Mouse (Mus musculus) adrenal gland, adult 18-20 months (tissue): ENCODE measurements at regions not wholly inside any gene's neighbourhood (a gene's known extent, or its start where the extent isn't known, plus 50 kb on each side); places are given as distances from the start of the nearest gene placed in this dataset.
A peak's percentile ranks its signal among the peaks of the same experiment; 100 is the strongest.
"Not testable (repeated sequence)": the region's sequence is repeated elsewhere in the genome, so short reads cannot be mapped to it uniquely, and the experiment has no call there.

Experiments
- DNase-seq, 2 experiments: peaks; one replicate each; pipeline ENCODE4 v3.0.0; 2021 to 2022; ENCODE audit warnings: low spot score in 2 of 2

DNA sequence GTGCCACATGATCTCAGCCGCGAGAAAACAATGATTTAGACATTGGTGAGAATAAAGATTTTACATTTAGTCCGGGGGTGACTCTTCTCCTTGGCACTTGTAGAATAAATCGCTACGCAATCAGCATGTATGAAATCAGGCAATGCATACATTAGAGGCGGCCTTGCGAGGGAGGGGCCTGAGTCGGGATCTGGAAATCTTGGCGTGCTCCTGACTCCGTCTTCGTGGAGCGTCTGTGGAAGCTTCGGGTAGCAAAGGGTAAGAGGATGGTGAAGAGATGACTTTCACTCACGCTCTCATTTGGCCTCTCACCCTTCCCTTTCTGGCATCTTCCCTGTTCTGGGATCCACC lies 167.1 kb downstream of the Nkx6-1 start:
- no peak for DNase-seq

DNA sequence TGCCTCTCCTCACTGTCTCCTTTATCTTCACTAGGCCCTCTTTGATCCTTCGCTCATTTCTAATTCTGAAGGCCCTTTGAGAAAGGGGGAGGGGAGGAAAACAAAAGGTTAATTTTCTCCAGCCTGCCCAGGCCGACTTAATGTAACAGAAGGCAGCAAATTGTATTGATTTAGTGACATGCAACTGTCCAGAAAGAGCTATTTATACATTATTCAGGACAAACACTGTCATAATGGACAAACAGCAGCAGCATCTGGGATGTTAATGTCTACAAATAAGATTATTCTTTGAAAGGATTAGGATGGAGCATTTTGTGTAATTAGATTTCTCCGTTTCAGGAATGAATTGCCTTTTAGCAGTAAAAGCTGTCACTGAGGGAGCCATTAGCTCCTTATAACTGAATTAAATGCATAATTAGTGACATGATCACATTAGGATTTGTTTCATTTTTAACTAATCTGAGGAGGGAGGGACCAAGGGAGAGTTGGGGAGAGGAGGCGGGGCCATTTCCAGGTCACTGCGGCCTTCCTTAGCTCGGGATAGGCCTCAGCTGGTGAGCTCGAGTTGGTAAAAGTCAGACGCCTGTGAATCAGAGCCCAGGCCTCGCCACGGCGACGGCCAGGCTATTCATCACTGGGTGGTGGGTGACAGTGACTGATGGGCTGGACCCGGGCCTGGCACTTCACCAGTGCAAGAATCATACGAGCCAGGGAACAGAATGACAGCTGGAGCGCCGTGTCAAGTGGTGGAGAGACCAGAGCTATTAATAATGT lies 167.7 kb downstream of the Nkx6-1 start:
- no peak for DNase-seq

DNA sequence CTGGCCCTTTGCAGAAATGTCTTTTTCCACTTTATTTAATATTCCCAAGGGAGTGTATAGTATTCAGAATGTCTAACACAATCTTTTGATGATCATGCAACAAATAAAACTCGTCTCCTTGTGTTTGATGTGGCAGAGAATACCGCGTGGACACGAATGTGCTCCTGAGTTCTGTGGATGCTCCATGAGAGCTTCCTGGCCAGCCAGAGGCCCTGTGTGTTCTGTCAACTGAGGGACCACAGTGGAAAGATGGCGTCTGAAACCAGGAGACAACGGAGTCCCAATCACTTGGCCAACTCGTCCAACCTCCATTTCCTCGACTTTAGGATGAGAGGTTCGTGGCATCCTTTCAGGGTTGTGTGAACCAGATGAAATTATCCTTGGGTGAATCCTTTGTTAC lies 168.6 kb downstream of the Nkx6-1 start:
- no peak for DNase-seq

DNA sequence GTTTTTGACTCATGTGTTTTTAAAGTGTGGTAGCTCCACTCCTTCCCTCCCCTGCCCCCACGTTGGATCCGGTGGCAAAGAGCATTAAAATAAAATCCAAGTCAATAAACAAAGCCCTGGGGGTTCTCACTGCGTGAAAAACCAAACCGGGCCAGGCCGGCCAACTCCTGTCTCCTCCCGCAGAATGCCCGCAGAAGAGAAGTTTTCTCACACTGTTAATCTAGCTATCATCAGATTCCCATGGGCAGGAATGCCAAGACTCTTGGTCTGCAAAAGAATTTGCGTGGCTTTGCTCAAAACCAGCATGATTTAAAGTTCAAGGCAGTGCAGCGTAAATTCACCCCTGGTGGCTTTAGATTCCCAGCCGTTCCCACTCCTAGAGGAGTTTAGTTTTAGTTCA lies 219.0 kb downstream of the Nkx6-1 start:
- no peak for DNase-seq

DNA sequence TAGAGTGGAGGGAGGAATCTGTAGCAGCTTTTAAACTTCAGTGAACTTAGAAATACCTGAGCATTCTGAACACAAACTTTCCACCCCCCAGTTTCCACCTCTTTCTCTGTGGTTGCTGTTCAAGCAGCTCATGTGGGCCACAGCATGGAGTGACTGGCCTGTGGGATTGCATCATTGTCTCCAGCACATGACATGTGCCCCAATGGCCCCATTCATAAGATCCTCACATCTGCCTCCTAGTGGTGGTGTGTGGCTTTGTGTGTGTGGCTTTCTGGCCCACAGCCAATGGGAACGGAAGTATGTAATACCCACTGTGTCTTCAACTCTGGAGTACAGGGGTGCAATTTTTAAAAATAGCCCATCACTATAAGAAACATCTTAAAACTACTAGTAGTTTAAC lies 223.0 kb downstream of the Nkx6-1 start:
- no peak for DNase-seq

DNA sequence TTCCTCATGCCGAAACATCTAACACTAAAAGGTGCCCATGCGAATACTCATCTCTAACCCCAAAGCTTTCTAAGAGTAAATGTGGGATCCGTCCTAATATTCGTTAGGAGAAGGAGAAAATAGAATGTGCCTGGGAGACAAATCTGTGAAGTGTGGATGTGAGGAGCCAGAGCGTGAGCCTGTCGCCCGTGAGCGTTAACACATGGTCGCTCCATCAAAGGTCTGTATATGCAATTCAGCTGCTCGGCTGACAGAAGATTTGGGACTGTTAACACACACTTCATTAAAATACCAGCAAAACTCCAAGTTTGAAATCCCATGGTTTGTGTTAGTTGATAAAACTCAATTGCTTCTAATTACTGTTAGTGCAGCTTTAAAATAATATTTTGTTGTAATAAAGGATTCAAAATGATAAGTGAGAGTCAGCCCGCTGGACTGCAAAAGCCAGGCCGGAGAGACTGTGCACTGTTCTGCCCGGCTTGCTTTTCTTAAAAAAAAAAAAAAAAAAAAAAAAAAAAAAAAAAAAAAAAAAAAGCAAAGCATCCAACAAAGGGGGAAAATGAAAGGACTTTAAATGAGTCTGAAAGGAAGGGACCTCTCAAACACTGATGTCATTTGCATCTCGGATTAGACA lies 227.0 kb downstream of the Nkx6-1 start:
- no peak for DNase-seq

DNA sequence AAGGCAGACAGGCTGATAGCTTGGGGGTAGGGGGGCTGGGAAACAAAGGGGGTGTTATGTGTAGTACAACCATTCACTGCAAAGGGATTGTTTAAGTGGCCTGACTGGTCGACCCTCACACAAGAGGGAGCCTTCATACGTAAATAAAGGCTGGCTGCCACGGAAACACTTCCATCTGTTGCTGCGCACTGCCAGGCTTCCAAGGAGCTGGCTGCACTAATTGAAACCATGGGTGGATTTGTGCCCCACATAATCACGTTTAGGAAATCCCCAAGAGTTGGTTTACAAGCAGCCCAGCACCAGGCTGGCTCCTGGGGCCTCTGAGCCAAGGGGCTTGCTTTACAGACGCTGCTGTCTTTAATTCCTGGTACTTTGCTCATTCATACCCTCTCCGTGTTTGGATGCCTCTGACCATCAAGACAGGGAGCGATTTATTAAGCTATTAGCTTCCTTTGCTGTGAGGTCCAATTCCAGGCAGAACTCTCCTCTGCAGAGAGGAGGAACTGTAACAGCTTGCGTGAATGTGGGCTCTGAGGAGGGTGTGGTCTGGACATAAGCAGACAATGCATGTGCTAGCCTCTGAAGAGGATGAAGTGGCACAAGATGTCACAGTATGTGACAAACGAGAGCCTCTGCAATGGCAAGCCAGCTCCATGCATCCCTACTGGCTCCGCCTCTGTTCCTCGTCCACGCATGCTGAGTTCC lies 238.6 kb downstream of the Nkx6-1 start:
- DNase-seq, result no peak

DNA sequence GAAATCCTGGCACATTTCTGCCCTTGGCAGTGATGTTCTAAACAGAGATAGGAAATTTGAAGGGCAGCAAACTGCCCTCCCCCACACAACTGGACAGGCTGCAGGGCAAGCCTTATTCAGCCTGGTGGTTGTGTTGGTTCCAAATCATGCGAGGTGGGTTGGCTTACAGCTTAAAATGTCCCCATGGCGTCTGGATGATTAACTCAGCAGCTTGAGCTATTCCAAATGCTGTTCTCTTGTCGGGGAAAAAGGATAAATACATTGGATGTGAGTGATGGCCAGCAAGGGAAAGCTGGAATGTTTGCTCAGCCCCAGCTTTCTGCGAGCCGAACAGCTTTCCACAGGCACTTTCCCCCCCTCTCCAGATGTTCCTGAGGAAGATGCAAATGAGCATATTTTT lies 280.5 kb downstream of the Nkx6-1 start:
- DNase-seq, result no peak

DNA sequence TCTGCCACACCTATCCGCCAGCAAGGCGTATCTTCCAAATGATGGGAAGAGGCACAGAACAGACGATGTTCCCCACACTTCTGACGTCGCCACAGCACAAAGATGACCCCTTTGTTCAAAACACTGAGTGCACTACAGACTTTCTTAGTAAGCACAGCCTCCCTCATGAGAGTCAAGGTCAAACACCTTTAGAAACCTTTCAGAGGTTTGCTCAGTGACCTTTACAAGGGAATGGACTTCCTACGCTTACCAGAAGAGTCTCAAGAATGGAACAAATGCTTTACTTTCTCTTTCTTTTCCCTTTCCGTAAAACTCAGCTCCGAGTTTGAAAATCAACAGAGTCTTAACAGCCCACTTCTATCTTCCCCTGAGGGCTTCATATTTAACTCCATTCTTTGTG lies 283.4 kb downstream of the Nkx6-1 start:
- DNase-seq, result no peak

DNA sequence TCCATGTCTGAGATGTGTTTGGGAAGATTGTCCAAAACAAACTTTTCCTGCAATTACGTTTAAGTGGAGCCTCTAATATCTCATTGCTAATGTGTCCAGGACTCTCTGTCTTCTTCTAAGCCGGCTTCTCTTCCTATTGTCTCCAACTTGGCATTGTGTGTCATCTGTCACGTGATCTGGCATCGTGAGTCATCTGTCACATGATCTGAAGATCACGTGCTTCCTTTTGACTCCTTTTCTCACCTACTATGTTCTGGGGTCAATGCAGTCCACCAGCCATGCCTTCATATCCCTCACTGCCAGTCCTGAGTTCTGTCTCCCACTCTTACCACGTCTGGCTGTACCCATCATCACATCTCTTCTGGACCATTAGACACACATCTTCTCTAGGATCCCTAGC lies 288.1 kb downstream of the Nkx6-1 start:
- no peak for DNase-seq

DNA sequence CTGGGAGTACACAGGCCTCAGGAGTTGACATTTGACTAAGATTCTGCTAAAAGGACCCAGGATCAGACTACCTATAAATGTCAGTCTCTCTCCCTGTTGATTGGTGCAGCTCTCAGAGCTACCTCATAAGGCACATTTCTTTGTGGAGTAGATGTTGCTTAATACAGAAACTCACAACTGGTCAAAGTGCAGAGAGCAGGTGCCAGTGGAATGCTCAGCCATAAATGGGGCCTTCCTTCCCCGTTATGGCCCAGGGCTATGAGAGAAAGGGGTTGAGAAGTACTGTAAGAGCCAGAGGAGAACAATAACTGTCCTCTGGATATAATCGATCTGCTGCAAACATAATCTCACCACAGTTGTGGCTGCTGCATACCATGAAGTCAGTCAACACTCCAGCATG lies 290.7 kb downstream of the Nkx6-1 start:
- DNase-seq, result no peak

DNA sequence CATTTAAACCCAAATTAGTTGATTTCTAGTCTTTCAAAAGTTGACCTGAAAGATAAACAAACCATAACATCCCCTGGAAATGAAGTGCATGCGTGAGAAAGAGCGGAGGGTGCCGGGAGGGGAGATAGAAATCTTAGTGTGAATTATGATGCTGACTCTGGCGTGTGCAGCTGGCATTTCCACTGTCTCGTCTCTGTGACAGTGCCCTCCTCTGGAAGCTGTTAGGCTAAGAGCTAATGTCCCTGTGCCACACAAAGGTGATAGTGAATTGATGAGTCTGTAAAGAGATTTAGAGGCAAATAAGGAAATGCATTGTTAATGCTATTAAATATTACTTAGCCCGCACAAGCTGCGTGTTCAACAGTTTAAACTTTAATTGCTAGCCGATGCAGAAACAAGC lies 292.6 kb downstream of the Nkx6-1 start:
- no peak for DNase-seq

DNA sequence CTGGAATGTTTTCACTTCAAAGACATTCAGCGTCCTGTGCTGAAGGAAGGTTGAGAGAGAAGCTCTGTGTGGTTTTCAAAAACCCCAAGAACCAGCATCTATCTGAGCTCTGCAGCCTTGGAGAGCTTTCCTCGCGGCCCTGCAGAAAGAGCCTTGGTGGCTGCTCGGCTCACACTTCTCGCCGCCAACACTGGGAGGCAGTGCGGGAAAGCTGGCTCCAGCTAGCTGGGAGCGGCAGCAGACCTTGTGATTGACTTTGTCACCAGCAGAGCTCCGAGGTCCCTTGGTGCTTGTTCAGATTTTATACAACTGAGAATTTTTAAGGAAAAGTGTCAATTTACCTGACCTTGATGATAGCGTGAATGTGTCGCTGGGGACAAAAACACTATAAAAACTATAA lies 299.4 kb downstream of the Nkx6-1 start:
- DNase-seq, result peak; percentile 2 to 25

DNA sequence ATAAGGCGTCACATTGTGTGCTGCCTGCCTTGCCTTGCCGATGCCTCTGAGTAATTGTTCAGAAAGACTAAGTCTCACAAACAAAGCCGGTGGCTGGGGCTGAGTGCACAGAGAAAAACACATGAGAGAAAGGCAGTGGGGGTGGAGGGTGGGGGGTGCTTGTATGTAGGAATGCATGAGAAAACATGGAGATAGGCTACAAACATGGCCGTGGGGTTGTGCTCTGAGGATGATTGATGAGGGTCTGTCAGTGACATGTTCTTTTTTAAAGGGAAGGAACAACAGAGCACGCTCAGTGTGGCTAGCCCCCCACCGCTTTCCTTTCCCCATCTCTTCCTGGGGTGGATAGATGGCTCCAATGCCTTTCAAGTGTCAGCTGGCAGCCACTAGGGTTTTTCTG lies 304.8 kb downstream of the Nkx6-1 start:
- DNase-seq, result no peak

DNA sequence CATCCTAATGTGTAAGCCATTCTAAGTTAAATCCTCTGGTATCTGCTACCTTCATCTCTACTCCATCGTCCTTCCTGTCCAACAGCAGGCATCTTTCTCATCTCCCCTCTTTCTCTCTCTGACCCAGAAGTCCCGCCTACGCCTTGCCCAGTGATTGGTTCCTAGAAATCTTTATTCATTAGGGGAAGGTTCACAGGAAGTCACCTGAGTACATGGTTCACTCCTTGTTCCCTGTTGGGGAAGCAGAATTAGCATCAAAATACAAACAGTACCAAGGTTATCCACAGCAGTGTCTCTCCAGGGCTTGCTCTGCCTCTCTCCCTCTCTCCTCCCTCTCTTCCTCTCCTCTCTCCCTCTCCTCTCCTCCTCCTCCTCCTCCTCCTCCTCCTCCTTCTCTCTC lies 319.4 kb downstream of the Nkx6-1 start:
- DNase-seq, result no peak

DNA sequence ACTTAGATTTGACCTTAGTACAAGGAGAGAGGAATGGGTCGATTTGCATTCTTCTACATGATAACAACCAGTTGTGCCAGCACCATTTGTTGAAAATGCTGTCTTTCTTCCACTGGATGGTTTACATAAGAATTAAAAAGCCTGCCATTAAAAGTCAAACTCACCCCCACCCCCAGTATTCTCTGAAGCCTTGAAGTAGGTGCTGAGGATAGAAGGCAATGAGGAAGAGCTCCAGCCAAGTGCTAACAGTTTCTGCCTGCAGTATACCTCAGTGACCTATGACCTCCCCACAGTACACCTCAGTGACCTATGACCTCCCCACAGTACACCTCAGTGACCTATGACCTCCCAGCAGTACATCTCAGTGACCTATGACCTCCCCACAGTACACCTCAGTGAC lies 328.4 kb downstream of the Nkx6-1 start:
- not testable (repeated sequence) for DNase-seq

DNA sequence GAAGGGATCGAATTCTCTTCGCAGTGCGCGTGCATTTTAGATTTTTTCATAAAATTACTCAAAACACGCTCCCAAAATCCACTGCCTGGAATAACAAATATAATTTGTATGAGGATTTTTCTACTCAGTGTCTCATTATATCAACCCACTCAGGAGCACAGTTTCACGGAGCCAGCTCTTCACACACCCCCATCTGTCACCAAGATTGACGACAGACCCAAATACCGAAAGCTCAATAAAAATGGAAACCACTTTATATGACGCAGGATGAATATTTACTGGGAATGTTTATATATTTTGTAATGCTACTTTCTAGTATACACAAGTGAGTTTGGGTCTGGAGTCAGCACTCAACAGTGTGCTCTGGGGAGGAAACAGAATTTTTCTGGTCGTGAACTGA lies 333.0 kb downstream of the Nkx6-1 start:
- DNase-seq, result no peak

DNA sequence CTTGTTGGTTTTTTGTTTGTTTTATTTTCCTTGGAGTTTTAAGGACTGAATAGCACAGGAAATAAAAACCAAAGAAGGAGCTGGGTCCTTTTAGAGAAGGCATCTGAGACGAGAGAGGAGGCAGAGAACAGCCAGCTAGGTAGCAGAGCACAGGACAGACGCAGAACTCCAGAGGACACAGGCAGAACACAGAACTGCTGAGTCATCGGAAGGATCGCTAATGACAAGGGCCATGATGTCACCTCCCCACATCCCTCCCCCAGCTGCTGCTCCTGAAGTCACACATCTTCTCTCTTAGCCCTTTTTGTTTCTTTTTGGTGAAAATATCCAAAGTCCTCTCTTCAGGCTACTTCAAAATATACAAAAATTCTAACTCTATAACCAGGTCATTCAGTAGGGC lies 338.7 kb downstream of the Nkx6-1 start:
- DNase-seq, result no peak

DNA sequence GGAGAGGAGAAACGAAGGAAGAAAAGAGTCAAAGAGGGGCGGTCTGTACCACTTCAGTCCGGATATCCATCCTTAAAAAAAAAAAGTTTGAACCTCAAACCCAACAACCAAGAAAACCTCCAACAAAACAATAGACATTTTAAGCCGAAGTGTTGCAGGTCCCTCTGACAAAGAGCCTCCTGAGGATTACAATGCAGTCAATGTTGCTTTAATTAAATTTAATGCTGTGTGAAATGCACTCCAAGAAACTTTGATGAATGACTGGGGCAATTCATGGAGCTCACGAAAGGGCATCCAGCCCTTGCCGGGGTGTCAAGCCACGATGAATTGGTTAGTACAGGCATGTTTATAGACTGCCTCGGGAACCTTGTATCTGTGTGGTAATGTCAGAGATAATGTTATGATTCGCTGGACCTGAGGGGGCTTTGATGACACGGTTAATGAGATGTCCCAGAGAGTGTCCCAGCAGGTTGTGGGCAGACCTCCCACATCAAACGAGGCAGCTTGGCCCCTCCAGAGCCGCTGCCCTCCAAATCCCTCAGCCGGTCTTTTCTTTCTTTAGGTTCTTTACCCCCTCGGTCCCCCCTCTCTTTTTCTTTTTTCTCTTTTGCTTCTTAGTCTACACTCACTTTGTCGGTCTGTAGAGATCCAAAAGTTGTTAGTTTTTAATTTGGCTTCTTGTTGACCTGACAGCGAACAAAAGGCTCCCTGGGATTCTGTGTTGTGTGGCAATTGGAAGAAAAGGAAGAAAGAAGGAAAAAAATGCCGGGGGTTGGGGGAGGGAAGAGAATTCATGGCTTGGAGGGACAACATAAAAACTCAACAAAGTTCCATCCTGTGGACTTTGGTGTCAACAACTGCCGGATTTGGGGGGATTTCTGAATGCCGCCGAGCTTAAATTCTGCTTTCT lies 341.5 kb downstream of the Nkx6-1 start:
- no peak for DNase-seq

DNA sequence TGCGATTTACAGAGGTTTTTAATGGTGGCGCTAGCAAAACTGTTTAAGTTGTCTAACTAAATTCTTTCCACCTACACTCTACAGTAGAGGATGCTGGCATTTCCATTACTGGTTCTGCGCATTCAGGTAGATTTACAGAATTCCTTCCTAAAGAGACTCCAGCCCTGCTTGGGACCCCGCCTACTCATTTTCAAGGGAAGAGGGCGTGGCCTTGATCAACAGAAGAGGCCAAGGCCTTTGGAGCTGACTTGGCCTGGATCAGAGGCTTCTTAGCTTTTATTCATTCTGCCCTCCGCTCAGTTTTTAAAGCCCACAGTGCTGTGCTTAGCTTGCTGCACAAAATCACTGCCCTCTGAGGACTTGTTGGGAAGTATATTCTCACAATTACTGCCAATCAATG lies 364.8 kb downstream of the Nkx6-1 start:
- no peak for DNase-seq

DNA sequence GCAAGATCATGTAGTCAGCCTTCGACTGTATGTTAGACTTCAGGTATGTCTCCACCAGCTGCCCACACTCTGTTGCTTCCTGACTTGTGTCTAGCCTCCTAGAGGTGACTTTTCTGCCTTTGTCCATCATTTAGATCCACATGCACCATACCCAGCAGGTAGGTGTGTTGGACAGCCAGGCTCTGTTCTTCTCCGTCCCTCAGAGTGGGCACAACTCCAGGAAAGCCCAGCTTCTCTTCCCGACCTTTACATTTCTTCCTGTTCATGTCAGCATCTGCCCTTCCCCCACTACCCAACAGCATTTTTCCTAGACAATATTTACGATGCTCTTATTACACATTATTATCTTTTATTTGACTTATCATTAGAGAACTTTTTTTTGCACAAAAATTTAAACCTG lies 366.4 kb downstream of the Nkx6-1 start:
- DNase-seq, result no peak
